Mouse (Mus musculus): ENCODE data around the gene Prpf39.

The Prpf39 gene

DNA sequence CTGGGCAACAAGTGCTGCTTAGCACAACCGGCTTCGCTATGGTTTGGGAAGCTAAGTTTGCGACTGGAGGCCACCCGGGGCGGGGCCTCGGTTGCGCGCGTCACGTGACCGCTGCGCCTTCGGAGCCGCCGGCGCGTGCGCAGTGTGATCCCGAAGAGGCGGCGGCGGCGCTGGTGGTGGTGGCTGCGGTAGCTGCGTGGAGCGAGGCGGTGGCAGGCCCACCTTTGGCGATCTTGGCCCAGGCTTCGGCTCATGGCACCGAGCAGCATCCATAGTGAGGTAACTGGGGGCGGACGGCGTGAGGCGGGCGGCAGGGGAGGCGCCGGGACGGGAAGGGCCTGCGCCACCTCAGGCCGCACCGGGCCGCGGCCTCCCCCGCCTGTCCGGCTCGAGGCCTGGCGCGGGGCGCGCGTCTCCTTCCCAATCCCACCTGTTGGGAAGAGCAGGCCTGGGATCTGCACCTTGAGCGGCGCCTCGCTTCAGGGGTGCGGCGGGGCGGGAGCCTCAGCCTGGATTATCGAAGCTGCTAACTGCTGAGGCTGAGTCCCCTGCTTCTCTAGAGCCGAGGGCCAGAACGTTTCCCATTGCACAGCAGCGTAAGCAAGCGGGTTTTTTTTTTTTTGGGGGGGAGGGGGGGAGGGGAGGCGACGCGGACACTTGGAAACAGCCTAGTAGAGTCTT is at the start of gene Prpf39:
Gene Prpf39 (plus strand): TSS at position 144 of the 681 bp plus-strand sequence.
- peak; percentile 97 for DNase-seq (ENCODE audit: low read depth)

DNA sequence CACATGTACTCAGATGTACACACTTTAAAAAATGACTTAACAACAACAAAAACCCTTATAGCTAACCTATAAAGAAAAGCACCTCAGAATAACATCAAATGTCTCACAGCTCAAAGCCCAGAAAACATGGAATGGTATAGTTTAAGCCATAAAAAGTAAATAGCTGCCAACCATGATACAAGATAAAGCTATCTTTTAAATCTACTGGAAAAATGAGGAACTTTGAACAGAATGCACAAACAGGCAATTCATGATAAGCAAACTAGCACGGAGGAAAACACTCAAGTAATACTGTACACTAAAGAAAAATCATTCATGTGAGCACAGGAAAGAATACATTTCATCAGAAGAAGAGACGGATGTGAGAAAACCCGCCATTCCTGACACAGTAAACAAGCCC is 28.4 kb upstream of the Prpf39 start:
- no peak for DNase-seq (ENCODE audit: low read depth)

GRCm38 (mm10) chr12:65022842-65023241 is 13.3 kb upstream of the Prpf39 start:
- DNase-seq (ENCODE audit: low read depth): peak; percentile 65

DNA sequence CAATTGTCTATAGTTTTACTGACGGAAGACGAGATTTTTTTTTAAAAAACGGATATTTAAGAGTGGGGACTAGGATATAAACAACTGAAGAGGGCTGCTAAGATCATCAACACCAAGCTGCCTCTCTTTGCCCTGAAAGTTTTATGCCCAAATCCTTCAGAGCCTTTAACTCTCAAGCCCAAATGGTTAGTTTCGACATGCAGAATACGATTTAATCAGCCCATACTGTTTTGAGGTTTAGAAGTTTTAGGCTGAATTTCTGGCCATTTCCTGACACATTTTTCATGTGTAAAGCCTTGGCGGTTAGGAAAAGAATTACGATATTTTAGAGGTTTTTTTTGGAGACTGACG is 319 bp upstream of the Prpf39 start:
- DNase-seq (ENCODE audit: low read depth): no peak

GRCm38 (mm10) chr12:65036892-65037545 is 886 bp downstream of the Prpf39 start:
- DNase-seq (ENCODE audit: low read depth): peak; percentile 17

GRCm38 (mm10) chr12:65037546-65037937 is 1.4 kb downstream of the Prpf39 start:
- peak; percentile 78 for DNase-seq (ENCODE audit: low read depth)

DNA sequence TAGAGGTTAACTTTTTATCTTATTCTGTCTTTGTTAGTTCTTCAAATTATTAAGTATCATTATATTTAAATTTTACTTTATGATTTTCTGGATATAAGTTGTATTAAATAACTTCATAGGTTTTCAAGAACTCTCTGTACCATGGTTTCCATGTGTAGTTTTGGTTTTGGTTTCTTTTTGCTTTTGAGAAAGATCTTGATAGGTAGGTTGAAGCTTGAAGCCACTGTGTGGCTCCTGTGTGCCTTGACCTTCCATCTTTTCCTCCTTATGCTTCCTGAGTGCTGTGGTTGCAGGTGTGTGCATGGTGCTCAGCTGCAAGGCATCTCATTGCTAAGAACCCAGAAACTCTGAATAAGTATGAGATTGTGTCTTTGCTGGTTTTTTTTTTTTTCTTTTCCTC is 12.7 kb downstream of the Prpf39 start:
- no peak for DNase-seq (ENCODE audit: low read depth)

DNA sequence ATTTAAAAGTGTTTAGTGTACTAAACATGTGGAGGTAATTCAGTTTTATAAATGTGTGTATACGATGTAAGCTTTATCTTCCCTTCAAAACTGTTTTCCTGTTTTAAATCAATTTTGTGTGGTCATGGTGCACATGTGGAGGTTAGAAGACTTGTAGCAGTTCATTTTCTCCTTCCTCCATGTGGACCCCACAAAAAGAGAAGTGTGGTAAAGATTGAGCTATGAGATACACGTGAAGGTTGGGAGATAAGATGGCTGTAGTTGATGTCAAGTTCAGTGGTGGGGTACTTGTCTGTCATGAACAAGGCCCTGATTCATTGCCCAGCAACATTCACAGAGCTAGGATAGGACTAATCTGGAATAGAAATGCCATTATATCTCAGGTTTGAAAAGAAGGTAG is 22.1 kb downstream of the Prpf39 start:
- no peak for DNase-seq (ENCODE audit: low read depth)

DNA sequence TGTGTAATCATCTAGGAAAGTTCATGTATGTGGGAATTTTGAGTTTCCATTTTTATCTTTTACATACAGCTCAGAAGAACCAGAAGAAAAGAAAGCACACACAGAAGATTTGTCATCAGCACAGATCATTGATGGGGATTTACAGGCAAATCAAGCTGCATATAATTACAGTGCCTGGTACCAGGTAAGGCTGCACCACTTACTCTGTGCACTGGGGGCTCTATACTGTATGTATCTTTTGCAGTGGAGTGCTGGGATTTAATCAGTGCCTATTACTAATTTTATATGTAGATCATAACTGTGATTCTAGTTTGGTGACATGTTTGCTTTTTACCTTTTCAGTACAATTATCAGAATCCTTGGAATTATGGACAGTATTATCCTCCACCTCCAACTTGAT is 24.9 kb downstream of the Prpf39 start:
- DNase-seq (ENCODE audit: low read depth): peak; percentile 4

- DNase-seq (ENCODE audit: low read depth): peak; percentile 44
Measured at GRCm38 (mm10) chr12:65065241-65065640, 29.1 kb downstream of the Prpf39 start.

GRCm38 (mm10) chr12:65066234-65066633 is 30.1 kb downstream of the Prpf39 start:
- DNase-seq (ENCODE audit: low read depth): no peak

- DNase-seq (ENCODE audit: low read depth): peak; percentile 66
Measured at GRCm38 (mm10) chr12:65068409-65068808, 32.3 kb downstream of the Prpf39 start.

DNA sequence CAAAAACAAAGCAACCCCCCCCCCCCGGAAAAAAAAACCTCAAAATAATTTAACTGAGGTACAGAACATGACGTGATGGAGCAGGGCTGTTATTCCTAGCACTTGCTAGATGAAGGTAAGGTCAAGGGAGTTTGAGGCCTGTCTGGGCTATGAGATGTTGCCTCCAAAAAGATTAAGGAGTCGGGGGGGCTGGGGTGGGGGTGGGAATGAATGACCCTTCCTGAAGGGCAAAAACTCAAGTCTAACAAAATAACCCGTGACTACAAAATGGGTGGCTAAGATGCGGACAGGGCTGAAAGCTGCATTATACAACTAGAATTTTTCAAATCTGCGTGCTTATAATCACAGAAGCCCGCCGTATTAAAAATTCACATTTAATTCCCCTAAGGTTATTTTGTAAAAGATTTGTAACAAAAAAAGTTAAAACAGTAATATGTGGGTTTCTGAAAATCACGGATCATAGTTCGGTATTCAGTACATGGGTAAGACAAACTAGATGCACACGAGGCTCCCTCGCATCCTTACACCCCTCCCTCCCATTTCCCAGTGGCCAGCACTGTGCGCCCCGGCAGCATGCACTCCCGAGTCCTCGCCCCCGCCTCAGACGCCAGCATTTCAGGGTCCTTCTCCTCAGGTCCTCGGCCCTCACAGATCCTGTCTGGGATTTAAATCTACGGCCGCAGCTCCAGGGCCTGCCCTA is 36.9 kb downstream of the Prpf39 start:
- DNase-seq (ENCODE audit: low read depth): no peak

DNA sequence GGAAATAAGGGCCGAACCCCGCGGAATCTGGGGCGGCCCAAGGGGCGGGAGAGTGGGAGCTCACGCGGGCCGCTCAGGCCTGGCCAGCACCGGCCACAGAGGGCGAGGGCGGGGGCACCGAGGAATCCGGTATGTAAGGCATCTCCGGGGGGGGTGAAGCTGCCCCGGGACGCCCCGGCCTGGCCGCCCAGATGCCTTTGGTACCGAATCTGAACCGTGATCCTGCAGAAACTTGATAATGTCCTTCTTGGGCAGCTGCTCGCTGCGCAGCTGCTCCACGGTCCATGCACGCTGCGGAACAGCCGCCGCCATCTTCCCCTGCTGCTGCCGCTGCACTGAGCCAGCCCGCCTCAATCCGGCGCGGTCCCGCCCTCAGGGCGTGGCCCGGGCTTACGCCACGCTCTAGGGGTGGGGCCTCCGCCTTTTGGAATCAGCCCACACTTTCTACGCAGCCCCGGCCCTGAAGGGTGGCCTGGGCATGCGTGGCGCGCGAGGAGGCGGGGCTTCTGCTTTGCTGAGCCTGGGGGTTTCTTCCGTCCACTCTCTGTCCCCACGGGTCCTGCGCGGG is 37.6 kb downstream of the Prpf39 start, which contains the start of gene Fkbp3:
Gene Fkbp3 (minus strand): TSS at position 397 of the 568 bp plus-strand sequence.
- peak; percentile 99 for DNase-seq (ENCODE audit: low read depth)

- peak; percentile 18 for DNase-seq (ENCODE audit: low read depth)
Measured at GRCm38 (mm10) chr12:65074651-65075050, 38.5 kb downstream of the Prpf39 start.

GRCm38 (mm10) chr12:65075085-65075732 is 39.1 kb downstream of the Prpf39 start, which contains the start of gene Fancm:
Gene Fancm (plus strand): TSS chr12:65075603.
- DNase-seq (ENCODE audit: low read depth): peak; percentile 95

- peak; percentile 36 for DNase-seq (ENCODE audit: low read depth)
Measured at GRCm38 (mm10) chr12:65075733-65076310, 39.7 kb downstream of the Prpf39 start.

DNA sequence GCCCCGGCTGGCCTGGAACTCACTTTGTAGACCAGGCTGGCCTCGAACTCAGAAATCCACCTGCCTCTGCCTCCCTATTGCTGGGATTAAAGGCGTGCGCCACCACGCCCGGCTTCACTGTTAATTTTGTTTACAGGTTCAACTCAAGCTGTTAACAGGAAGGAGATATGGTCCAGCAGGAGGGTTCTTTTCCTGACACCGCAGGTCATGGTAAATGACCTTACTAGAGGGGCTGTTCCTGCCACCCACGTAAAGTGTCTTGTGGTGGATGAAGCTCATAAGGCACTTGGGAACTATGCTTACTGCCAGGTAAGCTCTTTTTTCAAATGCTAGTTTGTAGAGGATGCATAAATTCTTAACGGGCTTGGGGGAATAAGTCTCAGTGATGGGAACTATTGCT is 40.8 kb downstream of the Prpf39 start:
- no peak for DNase-seq (ENCODE audit: low read depth)

DNA sequence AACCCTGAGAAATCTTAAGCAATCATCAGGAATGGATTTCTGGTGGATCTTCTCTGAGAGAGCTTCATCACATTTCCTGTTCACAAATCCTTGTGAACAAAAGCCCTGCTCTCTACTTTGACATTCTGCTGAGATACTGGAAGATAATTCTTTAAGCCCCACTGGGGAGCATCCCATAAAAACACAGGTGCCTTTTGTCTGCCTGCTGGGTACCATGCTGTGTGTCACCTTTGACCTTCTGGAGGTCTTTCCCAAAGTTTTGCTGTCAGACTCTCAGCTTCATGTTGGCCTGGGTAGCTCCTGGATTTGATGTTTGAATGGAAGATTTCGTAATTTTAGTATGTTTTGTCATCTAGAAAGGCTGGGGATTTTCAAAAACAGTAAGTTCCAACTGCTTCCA is 72.6 kb downstream of the Prpf39 start:
- DNase-seq (ENCODE audit: low read depth): no peak

DNA sequence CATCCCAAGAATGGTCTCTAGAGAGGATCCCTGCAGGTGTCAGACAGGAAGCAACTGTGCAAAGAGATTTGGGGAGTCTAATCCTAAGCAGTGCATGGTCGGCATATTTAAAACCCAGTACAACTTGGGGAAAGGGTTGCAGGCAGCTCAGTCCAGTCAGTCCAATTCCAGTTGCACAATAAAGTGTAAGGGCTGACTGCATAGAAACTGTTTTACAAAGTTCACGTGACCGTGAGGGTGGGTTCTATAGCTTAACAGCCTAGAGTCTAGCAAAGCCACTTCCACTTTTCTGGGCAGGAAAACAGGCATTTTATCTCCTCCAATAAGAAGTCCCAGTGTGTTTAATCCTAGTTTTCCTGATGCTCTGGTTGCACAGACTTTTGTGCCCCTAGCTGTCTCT is 75.4 kb downstream of the Prpf39 start:
- no peak for DNase-seq (ENCODE audit: low read depth)

GRCm38 (mm10) chr12:65112811-65113210 is 76.7 kb downstream of the Prpf39 start:
- DNase-seq (ENCODE audit: low read depth): no peak

All from NIH3T3 (cell line).